ENCODE assay signal across 16 mouse cellular contexts in the genomic region with DNA sequence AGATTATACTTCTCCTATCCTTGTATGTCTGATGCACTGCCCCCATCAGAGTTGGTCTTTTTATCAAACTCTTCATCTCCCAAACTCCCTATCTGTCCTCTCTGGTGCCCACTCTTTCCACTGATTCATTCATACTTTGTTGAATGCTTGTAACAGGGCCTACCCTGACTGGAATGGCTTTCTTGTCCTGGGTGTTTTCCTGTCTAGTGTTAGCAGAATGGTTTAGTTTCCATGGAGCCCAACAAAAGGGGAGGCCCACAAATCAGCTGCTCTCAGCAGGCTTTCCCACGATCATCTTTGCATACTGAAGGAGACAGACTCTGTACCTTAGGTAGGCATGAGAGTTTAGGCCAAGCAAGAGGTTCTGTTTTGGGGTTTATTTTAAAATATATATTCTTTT.
DNase-seq lines count a peak whose midpoint lies in the region; ATAC-seq lines count a peak whose summit lies in the region.
"Had no signal": no experiment of that assay in that cellular context is flagged by ENCODE, and none has a peak within 500 bp of the region (broad histone marks: within the 10 kb centered on the region; RNA-seq: fewer than 3 reads in every experiment).

No protein-coding gene starts in this region.

- no peak overlapping the region for H3K4me2 ChIP-seq in midbrain, embryonic 16.5 days (ENCODE audit: low read length)
- no peak overlapping the region for H3K4me2 ChIP-seq in hindbrain, embryonic 12.5 days (replicated peaks)
- H3K4me2 ChIP-seq in midbrain, embryonic 13.5 days (replicated peaks) = no peak overlapping the region

- no peak overlapping the region for H3K4me3 ChIP-seq in midbrain, embryonic 10.5 days
- H3K4me3 ChIP-seq in midbrain, embryonic 16.5 days (ENCODE audit: low read depth, low read length) = no peak overlapping the region
- H3K4me3 ChIP-seq in hindbrain, embryonic 12.5 days = no peak overlapping the region
- H3K4me3 ChIP-seq in midbrain, embryonic 13.5 days (replicated peaks) = no peak overlapping the region

- no peaks in the 10 kb centered on the region for H3K36me3 ChIP-seq in midbrain, embryonic 10.5 days
- H3K36me3 ChIP-seq in midbrain, embryonic 16.5 days (ENCODE audit: control insufficient read depth, insufficient read depth, low read length) = no peaks in the 10 kb centered on the region
- no peaks in the 10 kb centered on the region for H3K36me3 ChIP-seq in hindbrain, embryonic 12.5 days
- no peaks in the 10 kb centered on the region for H3K36me3 ChIP-seq in midbrain, embryonic 13.5 days

- peak overlapping the region; percentile 79 for H3K27ac ChIP-seq in midbrain, embryonic 10.5 days (replicated peaks)
- no peak overlapping the region for H3K27ac ChIP-seq in midbrain, embryonic 16.5 days (ENCODE audit: low read length)
- no peak overlapping the region; the same call in 1 of the 2 replicates for H3K27ac ChIP-seq in hindbrain, embryonic 12.5 days
- peak overlapping the region; percentile 42 for H3K27ac ChIP-seq in midbrain, embryonic 13.5 days

- 32% methylated on average over 1 of the region's 1 CpGs for WGBS in midbrain, embryonic 10.5 days
- 17% methylated on average over 1 of the region's 1 CpGs for WGBS in midbrain, embryonic 16.5 days
- WGBS in hindbrain, embryonic 12.5 days = 21% methylated on average over 1 of the region's 1 CpGs
- WGBS in midbrain, embryonic 13.5 days = 7% methylated on average over 1 of the region's 1 CpGs

- no peaks in the 10 kb centered on the region for H3K27me3 ChIP-seq in midbrain, embryonic 10.5 days (ENCODE audit: low read depth, poor library complexity, severe bottlenecking)
- H3K27me3 ChIP-seq in midbrain, embryonic 16.5 days (ENCODE audit: control insufficient read depth, insufficient read depth, low read depth, low read length) = no peaks in the 10 kb centered on the region
- H3K27me3 ChIP-seq in hindbrain, embryonic 12.5 days = no peaks in the 10 kb centered on the region
- H3K27me3 ChIP-seq in midbrain, embryonic 13.5 days = no peaks in the 10 kb centered on the region

- H3K4me1 ChIP-seq in midbrain, embryonic 10.5 days = peaks cover 15% of the 10 kb centered on the region
- 0 out of 2 replicates have a peak, but pooled peaks cover 3% of the 10 kb centered on the region for H3K4me1 ChIP-seq in midbrain, embryonic 16.5 days (ENCODE audit: control insufficient read depth, insufficient read depth, low read length)
- 0 out of 2 replicates have a peak, but pooled peaks cover 2% of the 10 kb centered on the region for H3K4me1 ChIP-seq in hindbrain, embryonic 12.5 days
- peaks cover 13% of the 10 kb centered on the region for H3K4me1 ChIP-seq in midbrain, embryonic 13.5 days (replicated peaks)

- no peaks in the 10 kb centered on the region for H3K9me3 ChIP-seq in midbrain, embryonic 10.5 days (replicated peaks)
- no peaks in the 10 kb centered on the region for H3K9me3 ChIP-seq in midbrain, embryonic 16.5 days (replicated peaks; ENCODE audit: control insufficient read depth, low read length, poor library complexity, severe bottlenecking)
- H3K9me3 ChIP-seq in hindbrain, embryonic 12.5 days (replicated peaks) = no peaks in the 10 kb centered on the region
- no peaks in the 10 kb centered on the region for H3K9me3 ChIP-seq in midbrain, embryonic 13.5 days

- H3K9ac ChIP-seq in midbrain, embryonic 16.5 days (ENCODE audit: low read depth, low read length) = no peak overlapping the region
- no peak overlapping the region for H3K9ac ChIP-seq in hindbrain, embryonic 12.5 days
- H3K9ac ChIP-seq in midbrain, embryonic 13.5 days (replicated peaks) = no peak overlapping the region

- no peak for ATAC-seq in midbrain, embryonic 16.5 days
- ATAC-seq in hindbrain, embryonic 12.5 days (ENCODE audit: low FRiP score) = peak; percentile 59; the same call in 1 of the 2 replicates
- peak; percentile 41; the same call in 1 of the 2 replicates for ATAC-seq in midbrain, embryonic 13.5 days

- DNase-seq in midbrain, embryonic 10.5 days (ENCODE audit: low spot score) = peak; percentile 27
- no peak for DNase-seq in gastrocnemius, adult 18-20 months (ENCODE audit: low spot score)
- DNase-seq in adrenal gland, postnatal 36 days = no peak
- DNase-seq in kidney, postnatal 14 days = no peak
- DNase-seq: adrenal gland, postnatal 14 days; B cell, adult 2 months; cerebellum, adult 9-10 months; heart, adult 18-20 months; kidney, adult 18-20 months; kidney, postnatal 25 days; lung, adult 18-20 months; right cerebral cortex, postnatal 4 days; thymus, postnatal 36 days had no signal

Comparison
In these comparisons a context has a peak if more than half of its experiments do, and no peak if none do; other contexts are left out.
1. H3K27ac ChIP-seq: peak in midbrain, embryonic 10.5 days (single experiment) and midbrain, embryonic 13.5 days (single experiment); none in midbrain, embryonic 16.5 days (single experiment) and hindbrain, embryonic 12.5 days (single experiment).